Mouse (Mus musculus) liver, adult 10 weeks (tissue): ENCODE results near the gene Stradb. TPM values are rescaled to one million over a fixed set of nuclear protein-coding genes. Genes with fewer than 3 reads are reported as not detected.

Experiments
- polyA plus RNA-seq: library from polyadenylated mRNA; stranded (reverse); fragments of 350-450 nt; fragmentation: Illumina TruSeq; extraction: RNeasy Lipid Tissue Mini Kit (QIAGEN cat#74804); gene quantifications from one replicate; pipeline ENCODE4 v1.2.3, GENCODE M21; 2014; ENCODE audit warnings: low read depth, low replicate concordance

Stradb gene
- 38.8 TPM for polyA plus RNA-seq

DNA sequence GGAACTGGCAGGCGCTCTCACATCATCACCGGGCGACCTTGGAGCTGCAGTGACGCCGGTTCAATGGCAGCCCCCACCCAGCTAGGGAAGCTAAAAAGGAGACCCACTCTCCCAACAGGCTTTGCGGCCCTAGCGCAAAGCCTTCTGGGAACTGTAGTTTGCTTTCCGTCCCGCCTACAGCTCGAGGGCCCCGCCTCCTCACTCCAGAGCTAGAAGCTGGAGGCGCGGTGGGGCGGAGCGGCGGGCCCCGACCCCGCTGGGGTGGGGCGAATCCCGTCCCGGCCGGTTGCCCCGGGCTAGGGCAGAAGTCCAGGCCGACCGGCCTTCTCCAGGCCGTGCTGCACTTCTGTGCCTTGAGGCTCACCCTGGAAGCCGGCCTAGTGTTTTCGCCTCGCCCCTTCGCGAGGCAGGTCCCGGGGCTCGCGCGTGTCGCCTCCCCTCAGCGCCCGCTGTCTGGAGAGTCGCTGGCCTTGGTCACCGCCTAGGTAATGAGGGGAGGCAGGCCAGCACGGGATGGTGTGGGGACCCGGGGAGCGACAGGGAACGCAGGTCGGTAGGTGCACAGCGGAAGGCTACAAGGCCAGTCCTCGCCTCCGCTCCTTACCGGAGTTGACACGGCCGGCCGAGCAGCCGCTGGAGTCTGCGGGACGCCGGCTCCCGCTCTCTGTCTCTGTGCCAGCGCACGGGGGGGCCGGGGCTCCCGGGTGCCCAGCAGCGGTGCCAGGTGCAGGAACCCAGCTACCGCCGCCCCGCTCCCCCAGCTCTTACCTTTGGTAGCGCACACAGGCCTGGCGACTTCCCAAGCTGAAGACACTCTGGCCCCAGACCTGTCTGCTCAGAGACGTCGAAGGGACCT, at the start of gene Stradb, which contains the start of gene Trak2:
Stradb (plus strand) TSS at position 157 of the 856 bp plus-strand sequence.
Trak2 (minus strand) TSS at position 65 of the 856 bp plus-strand sequence.

Other genes with a start within 250 kb of the Stradb start
- gene Casp8, start 178.1 kb upstream of the Stradb start, polyA plus RNA-seq: 41.2 TPM
- 12.0 TPM for gene Trak2, start 92 bp upstream of the Stradb start, polyA plus RNA-seq
- gene C2cd6, start 121.4 kb downstream of the Stradb start, polyA plus RNA-seq: not detected
- gene Tmem237, start 146.9 kb downstream of the Stradb start, polyA plus RNA-seq: 4.7 TPM
- gene Mpp4, start 189.9 kb downstream of the Stradb start, polyA plus RNA-seq: 1.2 TPM